Mouse (Mus musculus) embryonic facial prominence, embryonic 11.5 days (tissue): ENCODE data around the gene Esr2. TPM values are rescaled to one million over a fixed set of nuclear protein-coding genes. Genes with fewer than 3 reads are reported as not detected.

Experiments
- ATAC-seq: fragments of 200-750 bp; cut with Nextera tagmentation; replicated peaks from 2 replicates; pipeline ENCODE4 v1.8.0; 2017; ENCODE audit warnings: low read depth; ENCODE audit not compliant: insufficient number of reproducible peaks, low FRiP score, low TSS enrichment
- DNase-seq: peaks from one replicate; pipeline ENCODE4 v3.0.0-alpha.2; 2015; ENCODE audit warnings: low spot score
- H3K27ac ChIP-seq: fragments of 300-500 bp; sonication (generic); replicated peaks from 2 replicates; pipeline ENCODE4 v1.5.1; 2014; ENCODE audit warnings: mild to moderate bottlenecking, low read depth, low read length, control low read depth
- H3K27me3 ChIP-seq: fragments of 300-500 bp; sonication (generic); 2 replicates; pipeline ENCODE4 v1.6.1; 2014; ENCODE audit warnings: mild to moderate bottlenecking, low read length, moderate library complexity, mixed read lengths; ENCODE audit not compliant: control insufficient read depth, insufficient read depth
- H3K36me3 ChIP-seq: fragments of 300-500 bp; sonication (generic); replicated peaks from 2 replicates; pipeline ENCODE4 v1.6.1; 2014; ENCODE audit warnings: low read depth, mild to moderate bottlenecking, low read length, moderate library complexity, mixed read lengths; ENCODE audit not compliant: control insufficient read depth, insufficient read depth
- H3K4me1 ChIP-seq: fragments of 300-500 bp; sonication (generic); 2 replicates; pipeline ENCODE4 v1.6.1; 2014; ENCODE audit warnings: low read length, mixed read lengths; ENCODE audit not compliant: control insufficient read depth, insufficient read depth
- H3K4me2 ChIP-seq: fragments of 300-500 bp; sonication (generic); 2 replicates; pipeline ENCODE4 v1.6.1; 2014; ENCODE audit warnings: low read depth, mild to moderate bottlenecking, control low read depth, low read length, moderate library complexity
- H3K4me3 ChIP-seq: fragments of 300-500 bp; sonication (generic); 2 replicates; pipeline ENCODE4 v1.5.1; 2014; ENCODE audit warnings: low read depth, low read length, control low read depth
- H3K9ac ChIP-seq: fragments of 300-500 bp; sonication (generic); replicated peaks from 2 replicates; pipeline ENCODE4 v1.6.1; 2014; ENCODE audit warnings: mild to moderate bottlenecking, control low read depth, low read length
- H3K9me3 ChIP-seq: fragments of 300-500 bp; sonication (generic); replicated peaks from 2 replicates; pipeline ENCODE4 v1.6.1; 2016; ENCODE audit warnings: mild to moderate bottlenecking, low read length, inconsistent platforms, mixed read lengths; ENCODE audit not compliant: control insufficient read depth
- WGBS: fragments of 180-500 bp; shearing (Covaris S2); extraction: QIAGEN DNeasy Blood & Tissue Kit; methylation state at CpG from one replicate; pipeline ENCODE4 v1.1.7; 2014; 5-methylcytosine and 5-hydroxymethylcytosine counted together
- polyA plus RNA-seq: library from polyadenylated mRNA; unstranded; fragments of >200 nt; fragmentation: Nextera tagmentation; extraction: Ambion mirVana; gene quantifications from 2 replicates; pipeline ENCODE4 v1.2.1, GENCODE M21; 2014

Esr2 gene
- polyA plus RNA-seq, 1 experiment from 2014 or later, result 0.62 TPM

GRCm38 (mm10) chr12:76073066-76073826, 103.8 kb downstream of the Esr2 start:
- H3K4me1 ChIP-seq, result no peaks in the 10 kb centered on the region; the same call in 1 of the 2 replicates
- peak overlapping the region; percentile 44 for H3K4me3 ChIP-seq
- WGBS, result under 1% methylated on average over 13 of the region's 13 CpGs
- H3K9me3 ChIP-seq, result no peaks in the 10 kb centered on the region
- no peaks in the 10 kb centered on the region for H3K36me3 ChIP-seq
- DNase-seq (peak; percentile 80), ATAC-seq (no peak)
- no peaks in the 10 kb centered on the region for H3K27me3 ChIP-seq
- 0 out of 2 replicates have a peak overlapping the region, but pooled peaks have one; percentile 10 for H3K27ac ChIP-seq
- H3K9ac ChIP-seq, result peak overlapping the region; percentile 37
- H3K4me2 ChIP-seq, result peak overlapping the region; percentile 32

GRCm38 (mm10) chr12:76071935-76072849, 104.9 kb downstream of the Esr2 start:
- Histone ChIP-seq H3K4me2 (peak overlapping the region; percentile 61), H3K9me3 (no peaks in the 10 kb centered on the region), H3K27ac (peak overlapping the region; percentile 75), H3K4me1 (no peaks in the 10 kb centered on the region; the same call in 1 of the 2 replicates), H3K36me3 (no peaks in the 10 kb centered on the region), H3K4me3 (peak overlapping the region; percentile 44), H3K27me3 (no peaks in the 10 kb centered on the region), H3K9ac (peak overlapping the region; percentile 61)
- WGBS, result 1% methylated on average over 19 of the region's 19 CpGs
- DNase-seq, result peak; percentile 90
- ATAC-seq, result peak; percentile 67; the same call in 1 of the 2 replicates

Other genes starting within 250 kb of the Esr2 start
- gene Tex21, start 69.5 kb upstream of the Esr2 start, polyA plus RNA-seq, result not detected in 2 replicates
- 85.5 and 85.8 TPM in 2 replicates for gene Mthfd1, start 78.0 kb upstream of the Esr2 start, polyA plus RNA-seq
- 1.9 and 2.0 TPM in 2 replicates for gene Akap5, start 147.6 kb upstream of the Esr2 start, polyA plus RNA-seq
- 21.2 and 22.3 TPM in 2 replicates for gene Zbtb25, start 192.3 kb upstream of the Esr2 start, polyA plus RNA-seq
- 11.3 and 11.7 TPM in 2 replicates for gene Zbtb1, start 193.0 kb upstream of the Esr2 start, polyA plus RNA-seq
- 3.9 and 6.0 TPM in 2 replicates for gene Hspa2, start 226.9 kb upstream of the Esr2 start, polyA plus RNA-seq
- gene Ppp1r36, start 240.3 kb upstream of the Esr2 start, polyA plus RNA-seq, result 1.2 and 2.5 TPM in 2 replicates